Mouse (Mus musculus) CH12.LX (cell line): ENCODE measurements at regions not wholly inside any gene's neighbourhood (a gene's known extent, or its start where the extent isn't known, plus 50 kb on each side); places are given as distances from the start of the nearest gene placed in this dataset.

ENCODE experiments used
- BHLHE40 ChIP-seq: IDR thresholded peaks from 2 replicates; pipeline ENCODE4 v1.6.1; 2011; ENCODE audit warnings: mild to moderate bottlenecking, low read depth, low read length, improper control_type of control experiment
- PAX5 ChIP-seq: IDR thresholded peaks from 2 replicates; pipeline ENCODE4 v1.6.1; 2012; ENCODE audit warnings: low read length, inconsistent platforms, mixed read lengths

- TF ChIP-seq BHLHE40 (no peak), PAX5 (no peak)
Observed at GRCm38 (mm10) chr15:51403581-51403980, 2481.1 kb upstream of the Gm7489 start.
